Mouse (Mus musculus) kidney, adult 18-20 months (tissue): ENCODE results near the gene Defb10.
"Not testable (repeated sequence)": the region's sequence is repeated elsewhere in the genome, so short reads cannot be mapped to it uniquely, and the experiment has no call there.

Source experiments
- DNase-seq: peaks from one replicate; pipeline ENCODE4 v3.0.0; 2021

The Defb10 gene

GRCm38 (mm10) chr8:21858586-21858985 is at the start of gene Defb10:
Gene Defb10 (plus strand): TSS chr8:21858901.
- DNase-seq: not testable (repeated sequence)

GRCm38 (mm10) chr8:21885321-21885720 is 26.6 kb downstream of the Defb10 start, which contains the start of gene Defb9:
Gene Defb9 (minus strand): TSS chr8:21885421.
- not testable (repeated sequence) for DNase-seq

GRCm38 (mm10) chr8:21906290-21906689 is 47.6 kb downstream of the Defb10 start, which contains the start of gene Defb11:
Gene Defb11 (minus strand): TSS chr8:21906412.
- DNase-seq: peak; percentile 16
